Mouse (Mus musculus): ENCODE data around the gene Hand2. TPM values are rescaled to one million over a fixed set of nuclear protein-coding genes. Genes with fewer than 3 reads are reported as not detected.
A peak's percentile ranks its signal among the peaks of the same experiment; 100 is the strongest.

Hand2 gene
- 10 to 100 TPM; 52.5 to 58.9 TPM for total RNA-seq (2021)

GRCm38 (mm10) chr8:57320851-57321743, at the start of gene Hand2:
Gene Hand2, plus strand, starts transcription at chr8:57320983.
- DNase-seq: peak; percentile 88 to 92
- intact Hi-C loops (cut with DNase I): loop anchor here (5.0 kb wide), 2 partner anchors 166 to 189 kb away; partner anchors contain the start of gene Sap30

- DNase-seq: no peak
- intact Hi-C loops (cut with DNase I): no loop called here
Measured at GRCm38 (mm10) chr8:57273055-57273454, 47.7 kb upstream of the Hand2 start.

GRCm38 (mm10) chr8:57293441-57293840, 27.3 kb upstream of the Hand2 start:
- DNase-seq: no peak
- intact Hi-C loops (cut with DNase I): no loop called here

- intact Hi-C loops (cut with DNase I): no loop called here
- DNase-seq: peak; percentile 64 to 72
Measured at GRCm38 (mm10) chr8:57303513-57303912, 17.3 kb upstream of the Hand2 start.

- intact Hi-C loops (cut with DNase I): no loop called here
- DNase-seq: peak in 1 of 2 experiments; percentile 27
Measured at GRCm38 (mm10) chr8:57304944-57305343, 15.8 kb upstream of the Hand2 start.

- DNase-seq: no peak
- intact Hi-C loops (cut with DNase I): no loop called here
Measured at GRCm38 (mm10) chr8:57306441-57306840, 14.3 kb upstream of the Hand2 start.

GRCm38 (mm10) chr8:57309844-57310485, 10.8 kb upstream of the Hand2 start:
- intact Hi-C loops (cut with DNase I): loop anchor here (5.0 kb wide), 2 partner anchors 98 to 428 kb away; no protein-coding TSS in a partner anchor
- peak; percentile 17 to 18 for DNase-seq

- peak; percentile 64 to 75 for DNase-seq
- intact Hi-C loops (cut with DNase I): loop anchor here (5.0 kb wide), 2 partner anchors 100 to 430 kb away; no protein-coding TSS in a partner anchor
Measured at GRCm38 (mm10) chr8:57312031-57312981, 8.5 kb upstream of the Hand2 start.

GRCm38 (mm10) chr8:57313583-57313982, 7.2 kb upstream of the Hand2 start:
- intact Hi-C loops (cut with DNase I): loop anchor here (5.0 kb wide), 2 partner anchors 101 to 431 kb away; no protein-coding TSS in a partner anchor

GRCm38 (mm10) chr8:57314216-57314615, 6.6 kb upstream of the Hand2 start:
- intact Hi-C loops (cut with DNase I): loop anchor here (5.0 kb wide), 2 partner anchors 102 to 432 kb away; no protein-coding TSS in a partner anchor
- DNase-seq: peak; percentile 67 to 68

More at GRCm38 (mm10) chr8:57313583-57313982, 7.2 kb upstream of the Hand2 start:
- DNase-seq: peak; percentile 47 to 50

- no peak for DNase-seq
- intact Hi-C loops (cut with DNase I): no loop called here
Measured at GRCm38 (mm10) chr8:57315471-57315870, 5.3 kb upstream of the Hand2 start.

GRCm38 (mm10) chr8:57317107-57317506, 3.7 kb upstream of the Hand2 start:
- intact Hi-C loops (cut with DNase I): no loop called here
- peak; percentile 26 to 34 for DNase-seq

GRCm38 (mm10) chr8:57317890-57318480, 2.8 kb upstream of the Hand2 start:
- intact Hi-C loops (cut with DNase I): no loop called here
- DNase-seq: peak; percentile 26 to 31

- intact Hi-C loops (cut with DNase I): no loop called here
- DNase-seq: peak; percentile 39 to 40
Measured at GRCm38 (mm10) chr8:57319092-57319980, 1.4 kb upstream of the Hand2 start.

- intact Hi-C loops (cut with DNase I): loop anchor here (5.0 kb wide), 2 partner anchors 167 to 188 kb away; partner anchors contain the start of gene Sap30
- DNase-seq: peak; percentile 75 to 77
Measured at GRCm38 (mm10) chr8:57319981-57320585, 700 bp upstream of the Hand2 start.

GRCm38 (mm10) chr8:57321898-57322895, 1.4 kb downstream of the Hand2 start:
- intact Hi-C loops (cut with DNase I): loop anchor here (5.0 kb wide), 2 partner anchors 165 to 190 kb away; partner anchors contain the start of gene Sap30
- peak; percentile 60 to 63 for DNase-seq
